Mouse (Mus musculus) intestine, embryonic 16.5 days (tissue): Measurements from ENCODE around the gene Psma1. TPM values are rescaled to one million over a fixed set of nuclear protein-coding genes. Genes with fewer than 3 reads are reported as not detected.

ENCODE experiments used
- ATAC-seq: fragments of 200-750 bp; cut with Nextera tagmentation; 2 replicates; pipeline ENCODE4 v1.8.0; 2017; ENCODE audit warnings: moderate TSS enrichment, moderate library complexity
- H3K27ac ChIP-seq: fragments of 300-500 bp; sonication (generic); 2 replicates; pipeline ENCODE4 v1.5.1; 2014; ENCODE audit warnings: mild to moderate bottlenecking, low read length
- H3K27me3 ChIP-seq: fragments of 300-500 bp; sonication (generic); replicated peaks from 2 replicates; pipeline ENCODE4 v1.6.1; 2014; ENCODE audit warnings: low read length, control low read depth, mixed read lengths; ENCODE audit not compliant: control insufficient read depth, insufficient read depth
- H3K36me3 ChIP-seq: fragments of 300-500 bp; sonication (generic); 2 replicates; pipeline ENCODE4 v1.6.1; 2014; ENCODE audit warnings: low read length, control low read depth; ENCODE audit not compliant: control insufficient read depth, insufficient read depth
- H3K4me1 ChIP-seq: fragments of 300-500 bp; sonication (generic); 2 replicates; pipeline ENCODE4 v1.6.1; 2014; ENCODE audit warnings: low read length, control low read depth, mixed read lengths; ENCODE audit not compliant: control insufficient read depth, insufficient read depth
- H3K4me2 ChIP-seq: fragments of 300-500 bp; sonication (generic); 2 replicates; pipeline ENCODE4 v1.6.1; 2014; ENCODE audit warnings: low read depth, low read length, control low read depth
- H3K4me3 ChIP-seq: fragments of 300-500 bp; sonication (generic); 2 replicates; pipeline ENCODE4 v1.5.1; 2014; ENCODE audit warnings: mild to moderate bottlenecking, low read length
- H3K9ac ChIP-seq: fragments of 300-500 bp; sonication (generic); 2 replicates; pipeline ENCODE4 v1.6.1; 2014; ENCODE audit warnings: low read depth, low read length
- H3K9me3 ChIP-seq: fragments of 300-500 bp; sonication (generic); 2 replicates; pipeline ENCODE4 v1.6.1; 2016; ENCODE audit warnings: low read length, control low read depth; ENCODE audit not compliant: control insufficient read depth
- WGBS: fragments of 180-500 bp; shearing (Covaris S2); extraction: QIAGEN DNeasy Blood & Tissue Kit; methylation state at CpG from one replicate; pipeline ENCODE4 v1.1.7; 2014; 5-methylcytosine and 5-hydroxymethylcytosine counted together
- polyA plus RNA-seq: library from polyadenylated mRNA; unstranded; fragments of >200 nt; fragmentation: Nextera tagmentation; extraction: Ambion mirVana; gene quantifications from 2 replicates; pipeline ENCODE4 v1.2.1, GENCODE M21; 2015

Gene Psma1
- polyA plus RNA-seq, 1 experiment from 2014 or later: 361 TPM

GRCm38 (mm10) chr7:114231857-114232256, 44.1 kb downstream of the Psma1 start:
- Histone ChIP-seq H3K36me3 (peaks cover 20% of the 10 kb centered on the region), H3K27me3 (no peaks in the 10 kb centered on the region), H3K9ac (no peak overlapping the region), H3K9me3 (no peaks in the 10 kb centered on the region), H3K4me2 (no peak overlapping the region), H3K4me3 (no peak overlapping the region), H3K4me1 (no peaks in the 10 kb centered on the region), H3K27ac (no peak overlapping the region)
- ATAC-seq: peak; percentile 69
- 69% methylated on average over 3 of the region's 3 CpGs for WGBS

DNA sequence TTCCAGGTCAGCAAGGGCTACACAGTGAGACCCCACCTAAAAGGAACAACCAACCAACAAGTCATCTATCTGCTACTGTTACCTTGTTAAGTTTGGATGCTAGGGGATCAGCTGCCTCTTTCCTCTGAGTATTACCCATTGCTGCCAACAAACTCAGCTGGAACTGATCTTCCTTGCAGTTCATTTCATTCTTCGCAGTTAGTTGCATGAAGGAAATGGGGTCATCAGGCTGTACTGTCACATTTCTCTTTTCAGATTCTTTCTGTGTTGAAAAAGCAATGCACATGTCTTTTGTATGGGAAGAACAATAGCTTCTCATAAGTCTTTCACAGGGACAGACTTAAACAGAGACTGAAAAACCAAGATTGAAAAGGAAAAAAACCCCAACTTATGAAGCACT, 49.4 kb downstream of the Psma1 start:
- ATAC-seq: no peak

GRCm38 (mm10) chr7:114220433-114220832, 55.5 kb downstream of the Psma1 start:
- Histone ChIP-seq H3K27me3 (no peaks in the 10 kb centered on the region), H3K4me1 (no peaks in the 10 kb centered on the region), H3K9me3 (no peaks in the 10 kb centered on the region), H3K9ac (no peak overlapping the region), H3K4me3 (no peak overlapping the region), H3K27ac (no peak overlapping the region), H3K4me2 (no peak overlapping the region), H3K36me3 (peaks cover under 1% of the 10 kb centered on the region; the same call in 1 of the 2 replicates)
- WGBS: 90% methylated on average over 4 of the region's 4 CpGs
- no peak for ATAC-seq

More for the DNA sequence above, 49.4 kb downstream of the Psma1 start:
- Histone ChIP-seq H3K4me1 (no peaks in the 10 kb centered on the region), H3K4me3 (no peak overlapping the region), H3K4me2 (no peak overlapping the region), H3K9ac (no peak overlapping the region), H3K27me3 (no peaks in the 10 kb centered on the region), H3K9me3 (no peaks in the 10 kb centered on the region), H3K36me3 (peaks cover 21% of the 10 kb centered on the region), H3K27ac (no peak overlapping the region)
- WGBS: 100% methylated on average over 1 of the region's 1 CpGs

GRCm38 (mm10) chr7:114216908-114217307, 59.0 kb downstream of the Psma1 start:
- Histone ChIP-seq H3K4me1 (no peaks in the 10 kb centered on the region), H3K36me3 (peaks cover 3% of the 10 kb centered on the region; the same call in 1 of the 2 replicates), H3K27me3 (no peaks in the 10 kb centered on the region), H3K9ac (no peak overlapping the region), H3K9me3 (no peaks in the 10 kb centered on the region), H3K4me3 (no peak overlapping the region), H3K27ac (no peak overlapping the region), H3K4me2 (no peak overlapping the region)
- 85% methylated on average over 2 of the region's 2 CpGs for WGBS
- no peak for ATAC-seq

Other genes starting within 250 kb of the Psma1 start
- 20.6 and 21.2 TPM in 2 replicates for gene Rras2, start 158.3 kb downstream of the Psma1 start, polyA plus RNA-seq
- 123 and 130 TPM in 2 replicates for gene Copb1, start 21.4 kb downstream of the Psma1 start, polyA plus RNA-seq
- 1.3 and 1.5 TPM in 2 replicates for gene Pde3b, start 139.2 kb upstream of the Psma1 start, polyA plus RNA-seq